Mouse (Mus musculus): Measurements from ENCODE around the gene Aar2. TPM values are rescaled to one million over a fixed set of nuclear protein-coding genes. Genes with fewer than 3 reads are reported as not detected.

The Aar2 gene
- polyA plus RNA-seq (2014; fragmentation: Nextera tagmentation; extraction: Ambion mirVana), result 52.7 and 52.9 TPM in 2 replicates

GRCm38 (mm10) chr2:156547123-156547891 is at the start of gene Aar2:
Gene Aar2 (plus strand): TSS chr2:156547584.
- DNase-seq (ENCODE audit: low spot score) (peak; percentile 87), ATAC-seq (ENCODE audit: insufficient read depth, low FRiP score, low TSS enrichment) (no peak)
- 5% methylated on average over 39 of the region's 39 CpGs for WGBS

GRCm38 (mm10) chr2:156497915-156498314 is 49.5 kb upstream of the Aar2 start:
- no peak for ATAC-seq (ENCODE audit: insufficient read depth, low FRiP score, low TSS enrichment)
- Histone ChIP-seq H3K4me1 (ENCODE audit: control insufficient read depth, insufficient read depth, low read length) (peaks cover 7% of the 10 kb centered on the region; the same call in 1 of the 2 replicates), H3K4me2 (ENCODE audit: low read depth) (no peak overlapping the region), H3K4me3 (ENCODE audit: low read depth, low read length) (no peak overlapping the region), H3K9ac (ENCODE audit: low read length) (no peak overlapping the region), H3K27ac (ENCODE audit: low read depth, low read length) (no peak overlapping the region), H3K36me3 (ENCODE audit: control insufficient read depth, insufficient read depth, low read length) (no peaks in the 10 kb centered on the region; the same call in 1 of the 2 replicates), H3K9me3 (ENCODE audit: control insufficient read depth, low read length) (no peaks in the 10 kb centered on the region), H3K27me3 (ENCODE audit: control insufficient read depth, insufficient read depth, low read length) (no peaks in the 10 kb centered on the region)
- 42% methylated on average over 5 of the region's 5 CpGs for WGBS
- DNase-seq (ENCODE audit: low spot score), result peak; percentile 65

More at GRCm38 (mm10) chr2:156547123-156547891, at the start of gene Aar2:
- Histone ChIP-seq H3K4me1 (ENCODE audit: control insufficient read depth, insufficient read depth, low read length) (peaks cover 5% of the 10 kb centered on the region; the same call in 1 of the 2 replicates), H3K27ac (ENCODE audit: low read depth, low read length) (peak within 1 kb of the TSS; percentile 29; the same call in 1 of the 2 replicates), H3K9ac (ENCODE audit: low read length) (peak within 1 kb of the TSS; percentile 87), H3K36me3 (ENCODE audit: control insufficient read depth, insufficient read depth, low read length) (peaks cover 8% of the 10 kb centered on the region), H3K27me3 (ENCODE audit: control insufficient read depth, insufficient read depth, low read length) (no peaks in the 10 kb centered on the region), H3K9me3 (ENCODE audit: control insufficient read depth, low read length) (no peaks in the 10 kb centered on the region), H3K4me2 (ENCODE audit: low read depth) (peak within 1 kb of the TSS; percentile 71), H3K4me3 (ENCODE audit: low read depth, low read length) (peak within 1 kb of the TSS; percentile 70)

GRCm38 (mm10) chr2:156501025-156501424 is 46.4 kb upstream of the Aar2 start:
- no peak overlapping the region for H3K4me3 ChIP-seq (ENCODE audit: low read depth, low read length)
- 79% methylated on average over 1 of the region's 1 CpGs for WGBS
- no peak overlapping the region for H3K27ac ChIP-seq (ENCODE audit: low read depth, low read length)
- ATAC-seq (ENCODE audit: insufficient read depth, low FRiP score, low TSS enrichment), result no peak
- H3K36me3 ChIP-seq (ENCODE audit: control insufficient read depth, insufficient read depth, low read length), result no peaks in the 10 kb centered on the region
- H3K9ac ChIP-seq (ENCODE audit: low read length), result no peak overlapping the region
- no peaks in the 10 kb centered on the region for H3K9me3 ChIP-seq (ENCODE audit: control insufficient read depth, low read length)
- no peak for DNase-seq (ENCODE audit: low spot score)
- H3K27me3 ChIP-seq (ENCODE audit: control insufficient read depth, insufficient read depth, low read length), result no peaks in the 10 kb centered on the region
- H3K4me2 ChIP-seq (ENCODE audit: low read depth), result no peak overlapping the region
- no peaks in the 10 kb centered on the region for H3K4me1 ChIP-seq (ENCODE audit: control insufficient read depth, insufficient read depth, low read length)

- no peak overlapping the region for H3K27ac ChIP-seq (ENCODE audit: low read depth, low read length)
- H3K27me3 ChIP-seq (ENCODE audit: control insufficient read depth, insufficient read depth, low read length), result no peaks in the 10 kb centered on the region
- DNase-seq (ENCODE audit: low spot score), result no peak
- H3K9me3 ChIP-seq (ENCODE audit: control insufficient read depth, low read length), result no peaks in the 10 kb centered on the region
- no peaks in the 10 kb centered on the region; the same call in 1 of the 2 replicates for H3K36me3 ChIP-seq (ENCODE audit: control insufficient read depth, insufficient read depth, low read length)
- no peak overlapping the region for H3K4me3 ChIP-seq (ENCODE audit: low read depth, low read length)
- ATAC-seq (ENCODE audit: insufficient read depth, low FRiP score, low TSS enrichment), result no peak
- 91% methylated on average over 13 of the region's 13 CpGs for WGBS
- H3K4me2 ChIP-seq (ENCODE audit: low read depth), result no peak overlapping the region
- H3K9ac ChIP-seq (ENCODE audit: low read length), result no peak overlapping the region
- no peaks in the 10 kb centered on the region for H3K4me1 ChIP-seq (ENCODE audit: control insufficient read depth, insufficient read depth, low read length)
Measured at GRCm38 (mm10) chr2:156505533-156505932, 41.9 kb upstream of the Aar2 start.

- Histone ChIP-seq H3K4me2 (ENCODE audit: low read depth) (no peak overlapping the region), H3K27me3 (ENCODE audit: control insufficient read depth, insufficient read depth, low read length) (no peaks in the 10 kb centered on the region), H3K27ac (ENCODE audit: low read depth, low read length) (no peak overlapping the region), H3K9me3 (ENCODE audit: control insufficient read depth, low read length) (no peaks in the 10 kb centered on the region), H3K4me1 (ENCODE audit: control insufficient read depth, insufficient read depth, low read length) (no peaks in the 10 kb centered on the region), H3K4me3 (ENCODE audit: low read depth, low read length) (no peak overlapping the region), H3K36me3 (ENCODE audit: control insufficient read depth, insufficient read depth, low read length) (no peaks in the 10 kb centered on the region; the same call in none of the 2 replicates), H3K9ac (ENCODE audit: low read length) (no peak overlapping the region)
- 83% methylated on average over 7 of the region's 7 CpGs for WGBS
- DNase-seq (ENCODE audit: low spot score) (no peak), ATAC-seq (ENCODE audit: insufficient read depth, low FRiP score, low TSS enrichment) (no peak)
Measured at GRCm38 (mm10) chr2:156512028-156512427, 35.4 kb upstream of the Aar2 start.

GRCm38 (mm10) chr2:156512561-156512960 is 34.8 kb upstream of the Aar2 start:
- Histone ChIP-seq H3K27me3 (ENCODE audit: control insufficient read depth, insufficient read depth, low read length) (no peaks in the 10 kb centered on the region), H3K4me3 (ENCODE audit: low read depth, low read length) (no peak overlapping the region), H3K9me3 (ENCODE audit: control insufficient read depth, low read length) (no peaks in the 10 kb centered on the region), H3K27ac (ENCODE audit: low read depth, low read length) (no peak overlapping the region), H3K9ac (ENCODE audit: low read length) (no peak overlapping the region), H3K4me1 (ENCODE audit: control insufficient read depth, insufficient read depth, low read length) (no peaks in the 10 kb centered on the region), H3K36me3 (ENCODE audit: control insufficient read depth, insufficient read depth, low read length) (no peaks in the 10 kb centered on the region; the same call in none of the 2 replicates), H3K4me2 (ENCODE audit: low read depth) (no peak overlapping the region)
- ATAC-seq (ENCODE audit: insufficient read depth, low FRiP score, low TSS enrichment) (no peak), DNase-seq (ENCODE audit: low spot score) (no peak)
- WGBS, result 79% methylated on average over 4 of the region's 6 CpGs

GRCm38 (mm10) chr2:156515102-156515501 is 32.3 kb upstream of the Aar2 start:
- Histone ChIP-seq H3K27ac (ENCODE audit: low read depth, low read length) (no peak overlapping the region), H3K4me3 (ENCODE audit: low read depth, low read length) (no peak overlapping the region), H3K9me3 (ENCODE audit: control insufficient read depth, low read length) (no peaks in the 10 kb centered on the region), H3K9ac (ENCODE audit: low read length) (no peak overlapping the region), H3K36me3 (ENCODE audit: control insufficient read depth, insufficient read depth, low read length) (no peaks in the 10 kb centered on the region; the same call in 1 of the 2 replicates), H3K4me1 (ENCODE audit: control insufficient read depth, insufficient read depth, low read length) (no peaks in the 10 kb centered on the region), H3K27me3 (ENCODE audit: control insufficient read depth, insufficient read depth, low read length) (no peaks in the 10 kb centered on the region), H3K4me2 (ENCODE audit: low read depth) (no peak overlapping the region)
- ATAC-seq (ENCODE audit: insufficient read depth, low FRiP score, low TSS enrichment) (no peak), DNase-seq (ENCODE audit: low spot score) (no peak)
- WGBS, result 88% methylated on average over 9 of the region's 9 CpGs

GRCm38 (mm10) chr2:156515565-156516185 is 31.7 kb upstream of the Aar2 start:
- H3K9me3 ChIP-seq (ENCODE audit: control insufficient read depth, low read length), result no peaks in the 10 kb centered on the region
- no peaks in the 10 kb centered on the region for H3K27me3 ChIP-seq (ENCODE audit: control insufficient read depth, insufficient read depth, low read length)
- DNase-seq (ENCODE audit: low spot score) (peak; percentile 78), ATAC-seq (ENCODE audit: insufficient read depth, low FRiP score, low TSS enrichment) (peak; percentile 38; the same call in 1 of the 2 replicates)
- no peaks in the 10 kb centered on the region; the same call in 1 of the 2 replicates for H3K36me3 ChIP-seq (ENCODE audit: control insufficient read depth, insufficient read depth, low read length)
- no peak overlapping the region for H3K4me2 ChIP-seq (ENCODE audit: low read depth)
- no peaks in the 10 kb centered on the region for H3K4me1 ChIP-seq (ENCODE audit: control insufficient read depth, insufficient read depth, low read length)
- H3K9ac ChIP-seq (ENCODE audit: low read length), result no peak overlapping the region
- H3K27ac ChIP-seq (ENCODE audit: low read depth, low read length), result no peak overlapping the region
- H3K4me3 ChIP-seq (ENCODE audit: low read depth, low read length), result no peak overlapping the region
- 26% methylated on average over 7 of the region's 7 CpGs for WGBS
